Mouse (Mus musculus): ENCODE results near the gene Fam198a.

Gene Fam198a

GRCm38 (mm10) chr9:121926634-121927405 is 24.0 kb upstream of the Fam198a start:
- DNase-seq (ENCODE audit: low read depth): peak; percentile 58

GRCm38 (mm10) chr9:121927721-121928120 is 23.1 kb upstream of the Fam198a start:
- DNase-seq (ENCODE audit: low read depth): peak; percentile 12

DNA sequence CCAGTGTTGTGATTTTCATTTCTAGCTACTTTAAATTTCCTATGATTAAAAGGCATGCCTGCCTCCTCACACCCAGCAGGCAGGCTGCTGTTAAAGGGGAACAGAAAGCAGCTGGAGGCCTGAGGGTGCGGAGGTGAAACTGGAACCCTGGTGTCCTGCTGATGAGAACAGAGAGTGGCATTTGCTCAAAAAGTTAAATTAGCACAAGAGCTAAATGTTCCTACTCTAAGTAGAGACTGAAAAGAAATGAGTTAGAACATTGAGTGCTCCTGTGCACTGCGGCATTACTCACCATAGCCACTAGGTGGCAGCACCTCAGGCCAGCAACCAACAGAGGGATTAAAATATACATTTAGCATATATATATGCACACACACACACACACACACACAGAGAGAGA is 22.3 kb upstream of the Fam198a start:
- DNase-seq (ENCODE audit: low read depth): peak; percentile 78

- no peak for DNase-seq (ENCODE audit: low read depth)
Observed at GRCm38 (mm10) chr9:121934856-121935255, 15.9 kb upstream of the Fam198a start.

GRCm38 (mm10) chr9:121936952-121937351 is 13.8 kb upstream of the Fam198a start:
- DNase-seq (ENCODE audit: low read depth): no peak

DNA sequence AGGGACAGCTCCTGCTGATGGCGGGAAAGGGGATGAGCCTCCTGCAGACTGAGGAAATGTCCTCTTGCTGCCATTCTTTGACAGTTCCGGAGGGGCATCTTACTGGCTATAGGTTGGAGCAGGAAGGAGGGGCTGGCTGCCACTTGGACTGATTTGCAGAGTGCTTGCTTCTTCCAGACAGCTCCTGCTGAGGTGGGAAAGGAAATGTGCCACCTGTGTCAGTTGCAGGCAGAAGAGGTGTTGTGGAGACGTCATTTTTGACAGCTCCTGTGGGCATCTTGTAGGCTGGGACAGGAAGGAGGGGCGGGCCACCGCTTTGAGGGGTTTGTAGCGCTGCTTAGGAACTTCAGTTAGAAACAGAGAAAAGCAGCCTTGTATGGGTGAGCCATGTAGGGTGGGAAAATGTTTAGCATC is 13.3 kb upstream of the Fam198a start:
- peak; percentile 37 for DNase-seq (ENCODE audit: low read depth)

GRCm38 (mm10) chr9:121937944-121938355 is 12.8 kb upstream of the Fam198a start:
- no peak for DNase-seq (ENCODE audit: low read depth)

- no peak for DNase-seq (ENCODE audit: low read depth)
Observed at GRCm38 (mm10) chr9:121943005-121943404, 7.8 kb upstream of the Fam198a start.

GRCm38 (mm10) chr9:121943628-121944027 is 7.2 kb upstream of the Fam198a start:
- DNase-seq (ENCODE audit: low read depth): no peak

DNA sequence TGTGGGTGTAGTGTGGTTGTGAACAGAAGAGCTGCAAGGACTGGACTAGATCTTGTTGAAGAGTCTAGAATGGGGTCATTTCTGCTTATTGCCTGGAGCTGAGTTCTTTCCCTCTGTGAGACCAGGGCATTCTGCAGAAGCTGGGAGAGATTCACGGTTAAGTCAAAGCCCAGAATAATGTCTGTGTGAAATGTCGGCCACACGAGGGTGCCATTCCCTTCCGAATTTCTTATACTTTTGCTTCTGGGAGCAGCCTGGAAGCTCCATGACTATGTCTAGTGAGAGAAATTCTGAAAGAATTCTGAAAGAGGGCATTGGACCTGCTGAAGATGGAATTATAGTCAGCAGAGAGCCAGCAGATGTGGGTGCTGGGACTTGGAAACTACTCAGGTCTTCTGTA is 3.0 kb upstream of the Fam198a start:
- DNase-seq (ENCODE audit: low read depth): no peak

DNA sequence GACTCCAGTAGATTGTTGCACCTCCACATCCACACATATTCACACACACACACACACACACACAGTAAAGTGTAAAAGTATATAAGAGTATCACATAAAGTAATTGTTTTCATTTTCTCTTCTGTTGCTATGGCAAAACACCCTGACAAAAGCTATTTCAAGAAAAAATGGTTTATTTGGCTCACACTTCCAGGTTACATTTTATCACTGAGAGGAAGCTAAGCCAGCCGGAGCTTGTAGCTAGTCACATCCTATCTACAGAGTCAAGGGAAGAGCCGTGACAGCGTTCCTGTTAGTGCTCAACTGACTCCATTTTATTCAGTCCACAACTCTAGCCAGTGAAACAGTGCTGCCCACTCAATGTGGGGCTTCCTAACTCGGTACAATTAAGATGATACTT is 2.4 kb upstream of the Fam198a start:
- DNase-seq (ENCODE audit: low read depth): no peak

DNA sequence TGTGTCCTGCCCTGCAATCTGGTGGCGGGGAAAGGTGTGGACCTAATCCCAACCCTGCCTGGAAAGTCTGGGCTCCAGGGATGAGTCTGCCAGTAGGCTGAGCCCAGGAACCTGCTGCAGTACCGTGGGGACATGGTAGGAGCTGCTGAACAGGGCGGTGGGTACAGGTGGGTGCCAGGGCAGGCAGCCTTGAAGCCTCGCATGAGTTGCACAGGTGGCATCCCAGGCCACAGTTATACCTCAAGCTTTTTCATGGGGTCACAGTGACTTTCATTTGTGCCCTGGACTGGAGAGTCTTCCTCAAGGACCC is 281 bp downstream of the Fam198a start:
- DNase-seq (ENCODE audit: low read depth): no peak

DNA sequence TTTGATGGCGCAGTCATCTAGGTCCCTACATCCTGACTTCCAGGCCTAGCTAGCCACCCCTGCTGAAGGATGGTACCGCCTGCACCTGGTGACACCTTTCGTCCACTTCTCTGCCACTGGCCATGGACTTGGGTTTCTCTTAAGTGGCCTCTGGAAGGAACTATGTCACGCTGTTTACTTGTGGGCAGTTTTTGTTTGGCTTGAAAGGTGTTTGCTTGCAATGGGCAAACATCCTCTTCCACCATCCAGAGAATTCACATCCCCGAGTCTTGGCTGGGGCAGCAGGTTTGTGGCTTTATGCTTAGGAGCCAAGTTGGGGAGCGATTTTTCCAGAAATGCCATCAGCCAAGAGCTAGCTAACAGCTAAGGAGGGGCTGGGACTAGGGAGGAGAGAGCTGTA is 1.8 kb downstream of the Fam198a start:
- DNase-seq (ENCODE audit: low read depth): no peak

DNA sequence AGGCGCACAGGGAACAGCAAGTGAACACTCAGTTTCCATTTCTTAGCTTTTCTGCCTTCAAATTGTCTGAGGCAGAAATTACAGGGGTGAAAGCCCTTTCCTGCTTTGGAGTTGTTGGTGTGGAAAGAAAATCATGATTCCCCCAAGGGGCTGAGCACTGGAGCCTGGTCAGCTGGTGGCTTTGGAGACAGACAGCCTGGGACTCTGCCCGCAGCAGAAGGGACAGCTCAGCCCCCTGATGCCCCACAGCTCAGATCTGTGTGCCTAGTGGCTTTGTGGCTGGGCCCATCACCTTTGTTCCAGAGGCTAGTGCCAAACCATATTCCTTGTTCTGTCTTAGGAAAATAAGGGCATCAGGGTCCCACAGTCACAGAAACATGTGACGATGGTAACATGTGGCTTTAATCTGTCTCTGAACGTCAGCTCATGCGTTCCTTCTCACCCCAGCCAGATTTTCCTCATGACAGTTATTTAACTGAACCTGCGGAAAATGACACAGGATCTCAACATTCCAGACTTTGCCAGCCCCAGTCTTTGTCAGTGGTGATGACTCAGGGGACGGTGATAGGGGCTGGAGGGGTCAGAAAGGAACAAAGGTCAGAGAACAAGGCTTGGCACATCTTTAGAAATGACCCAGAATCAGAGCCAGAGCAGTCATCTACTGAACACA is 9.3 kb downstream of the Fam198a start:
- DNase-seq (ENCODE audit: low read depth): no peak

GRCm38 (mm10) chr9:121964941-121965340 is 14.2 kb downstream of the Fam198a start:
- no peak for DNase-seq (ENCODE audit: low read depth)

DNA sequence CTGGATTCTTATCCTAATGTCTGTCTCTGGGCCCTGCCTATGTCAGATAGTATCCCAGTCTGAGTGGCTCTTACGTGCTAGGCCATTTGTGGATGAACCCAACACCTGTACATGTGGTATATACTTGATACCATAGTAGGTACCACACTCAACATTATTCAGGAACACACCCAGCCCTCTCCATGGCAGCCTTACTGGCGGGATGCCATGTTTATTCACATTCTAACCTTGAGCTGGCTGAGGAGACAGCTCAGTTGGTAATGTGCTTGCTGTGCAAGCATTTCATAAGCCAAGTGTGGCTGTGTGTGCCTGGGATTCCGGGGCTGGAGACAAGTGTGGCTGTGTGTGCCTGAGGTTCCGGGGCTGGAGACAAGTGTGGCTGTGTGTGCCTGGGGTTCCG is 17.5 kb downstream of the Fam198a start:
- no peak for DNase-seq (ENCODE audit: low read depth)

DNA sequence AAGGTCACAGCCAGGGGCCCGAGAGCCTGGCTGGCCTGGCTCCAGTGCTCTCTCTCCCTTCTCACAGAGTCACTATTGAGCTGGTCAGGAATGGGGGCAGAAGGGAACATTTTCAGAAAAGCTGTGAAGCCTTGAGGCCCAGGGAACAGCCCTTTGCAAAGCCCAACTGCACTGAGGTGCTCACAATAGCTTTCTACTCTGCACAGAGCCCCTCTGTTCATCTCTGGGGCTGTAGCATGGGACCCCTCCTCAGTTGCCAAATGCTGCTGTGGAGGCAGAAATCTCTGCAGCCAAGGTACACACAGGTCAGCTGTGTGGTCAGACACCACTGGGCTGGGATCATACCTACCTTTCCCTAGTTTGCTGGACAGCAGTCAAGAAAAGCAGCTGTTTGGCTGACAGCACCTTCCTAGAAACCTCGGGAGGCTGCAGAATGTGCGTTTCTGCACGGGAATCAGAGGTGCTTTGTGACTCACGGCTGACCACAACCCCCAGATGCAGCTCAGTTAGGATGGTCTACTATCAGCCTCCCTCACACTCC is 19.1 kb downstream of the Fam198a start:
- DNase-seq (ENCODE audit: low read depth): no peak

GRCm38 (mm10) chr9:121973207-121973606 is 22.4 kb downstream of the Fam198a start:
- DNase-seq (ENCODE audit: low read depth): no peak

DNA sequence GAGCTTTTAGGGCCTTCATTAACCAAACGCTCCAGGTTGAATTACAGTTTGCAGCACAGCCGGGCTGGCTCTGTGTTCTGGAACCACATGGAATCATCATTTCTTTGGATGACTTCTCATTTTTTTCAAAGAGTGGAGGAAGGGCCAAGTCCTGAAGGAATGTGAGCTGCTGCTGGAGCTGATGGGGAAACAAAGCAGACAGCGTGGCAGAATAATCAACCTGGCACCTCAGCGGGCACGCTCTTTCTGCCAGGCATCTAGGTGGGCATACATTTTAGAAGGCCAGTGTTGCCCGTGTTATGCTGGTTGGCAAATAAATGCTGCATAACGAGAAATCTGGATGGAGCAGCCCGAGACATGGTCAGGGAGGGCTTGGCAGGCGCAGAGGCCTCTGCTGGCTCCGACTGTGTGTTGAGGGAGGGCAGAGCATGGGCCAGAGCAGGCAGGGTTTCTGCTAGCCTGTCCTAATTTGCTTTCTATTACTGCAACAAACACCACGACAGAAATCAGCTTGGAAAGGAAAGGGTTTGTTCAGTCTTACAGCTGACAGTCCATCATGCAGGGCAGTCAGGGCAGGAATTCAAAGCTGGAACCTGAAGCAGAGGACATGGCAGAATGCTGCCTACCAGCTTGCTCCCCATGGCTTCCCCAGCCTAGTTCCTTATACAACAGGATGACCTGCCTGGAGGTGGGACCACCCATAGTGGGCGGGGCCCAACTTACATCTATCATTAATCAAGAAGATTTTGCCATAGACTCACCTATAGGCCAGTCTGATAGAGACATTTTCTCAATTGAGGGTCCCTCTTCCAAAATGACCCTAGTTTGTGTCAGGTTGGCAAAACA is 23.6 kb downstream of the Fam198a start:
- DNase-seq (ENCODE audit: low read depth): no peak

DNA sequence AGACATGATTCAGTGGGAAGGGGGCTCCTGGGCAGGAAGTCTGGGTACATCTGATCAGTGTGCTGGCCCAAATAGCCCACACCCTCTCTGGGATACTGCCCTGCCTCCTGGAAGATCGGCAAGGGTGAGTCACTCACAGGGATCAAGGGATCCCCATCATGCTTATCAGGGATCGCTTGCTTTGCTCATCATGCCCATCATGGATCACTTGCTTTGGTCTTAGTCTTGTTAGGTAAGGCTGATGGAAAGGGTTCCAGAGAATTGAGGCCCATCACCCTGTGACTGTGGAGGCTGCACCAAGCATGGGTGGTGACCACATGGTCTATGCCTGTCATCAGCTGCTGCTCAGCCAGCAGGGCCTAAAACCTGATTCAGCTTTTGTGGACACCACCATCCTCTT is 24.5 kb downstream of the Fam198a start:
- DNase-seq (ENCODE audit: low read depth): no peak

DNA sequence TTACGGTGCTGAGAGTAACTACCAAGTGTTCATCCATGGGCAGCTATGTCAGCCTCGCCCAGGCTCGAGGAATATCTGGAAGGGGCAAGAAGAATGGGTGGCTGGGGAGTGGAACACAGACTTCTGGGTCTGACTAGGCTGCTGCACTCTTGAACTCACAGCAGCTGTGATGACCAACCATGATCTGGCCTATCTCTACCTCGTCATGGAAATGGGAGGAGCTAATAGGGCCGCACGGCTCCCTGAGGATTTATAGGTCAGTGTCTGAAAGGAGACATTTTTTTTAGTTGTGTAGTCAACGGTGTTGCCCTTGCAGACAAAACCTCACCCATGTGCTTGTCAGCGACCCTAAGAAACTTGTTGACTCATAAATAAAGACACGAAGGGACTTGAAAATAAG is 30.3 kb downstream of the Fam198a start:
- no peak for DNase-seq (ENCODE audit: low read depth)

DNA sequence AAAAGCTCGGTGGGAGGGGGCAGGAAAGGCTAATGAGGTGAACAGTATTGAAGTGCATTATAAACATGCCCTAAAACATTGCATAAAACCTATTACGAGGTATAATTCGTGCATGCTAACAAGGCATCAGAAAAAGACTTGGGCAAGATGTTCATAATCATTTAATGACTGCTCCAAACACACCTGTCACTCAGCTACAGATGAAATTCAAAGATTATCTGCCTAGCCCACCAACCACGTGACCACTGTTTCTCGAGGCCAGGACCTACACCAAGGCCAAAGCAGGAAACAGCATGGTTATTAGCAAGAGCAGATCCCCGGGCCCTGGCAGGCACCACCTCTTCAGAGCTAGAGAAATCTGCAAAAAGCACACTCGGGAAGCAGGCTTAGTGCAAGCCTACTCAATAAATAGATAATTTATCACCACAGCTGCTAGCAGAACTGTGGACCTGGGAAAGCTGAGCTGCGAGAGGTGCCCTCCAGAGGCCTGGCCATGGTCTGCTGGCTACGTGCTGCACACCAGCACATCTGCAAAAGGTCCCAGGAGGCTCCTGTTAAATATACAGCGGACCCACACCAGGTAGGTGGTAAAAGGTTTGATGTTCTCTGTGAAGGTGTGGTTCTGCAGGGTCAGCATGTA is 30.8 kb downstream of the Fam198a start:
- DNase-seq (ENCODE audit: low read depth): no peak
